Mouse (Mus musculus): Measurements from ENCODE around the gene Man2a2. TPM values are rescaled to one million over a fixed set of nuclear protein-coding genes. Genes with fewer than 3 reads are reported as not detected.
"Not testable (repeated sequence)": the region's sequence is repeated elsewhere in the genome, so short reads cannot be mapped to it uniquely, and the experiment has no call there.

Gene Man2a2
- total RNA-seq, 2 experiments from 2014 or later = 10.8 to 33.2 TPM

- no peak for ATAC-seq (replicated peaks; ENCODE audit: low FRiP score, low TSS enrichment, poor library complexity, severe bottlenecking)
Observed at GRCm38 (mm10) chr7:80343270-80344018, 27.7 kb downstream of the Man2a2 start.

DNA sequence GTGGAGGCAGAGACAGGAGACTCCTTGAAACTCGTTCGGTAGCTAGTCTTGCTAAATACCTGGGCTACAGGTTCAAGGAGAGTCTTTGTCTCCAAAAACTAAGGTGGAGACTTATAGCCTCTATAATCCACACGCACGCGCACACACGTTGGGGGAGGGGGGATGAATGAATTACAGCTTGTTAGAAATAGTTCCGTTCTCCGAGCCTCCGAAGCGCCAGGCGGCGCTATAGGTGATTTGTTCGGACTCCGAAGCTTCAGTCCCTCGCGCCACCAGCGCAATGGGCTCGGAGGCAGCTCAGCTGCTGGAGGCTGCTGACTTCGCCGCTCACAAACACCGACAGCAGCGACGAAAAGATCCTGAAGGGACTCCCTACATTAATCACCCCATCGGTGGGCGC lies 28.3 kb downstream of the Man2a2 start, which contains the start of gene Hddc3:
TSS of gene Hddc3 (plus strand) at position 247 of the 400 bp plus-strand sequence.
- peak; percentile 67 for ATAC-seq (replicated peaks; ENCODE audit: low FRiP score, low TSS enrichment, poor library complexity, severe bottlenecking)

DNA sequence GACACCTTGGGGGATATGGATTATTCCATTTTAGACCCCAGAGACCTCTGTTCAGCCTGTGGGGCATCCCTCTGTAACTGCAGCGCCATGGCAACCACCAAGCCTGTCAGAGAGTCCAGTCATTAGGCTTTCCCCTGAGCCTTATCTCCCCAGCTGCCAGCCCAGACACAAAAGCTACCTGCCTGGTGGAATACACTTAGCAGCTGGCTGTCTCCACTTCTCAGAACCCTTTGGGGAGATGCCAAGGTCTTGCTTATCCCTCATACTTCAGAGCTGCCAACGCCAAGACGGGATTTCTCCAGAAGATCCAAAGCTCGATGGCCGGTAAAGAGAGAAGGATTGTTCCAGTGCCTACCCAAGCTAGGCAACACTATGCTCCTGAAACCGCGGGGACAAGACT lies 29.4 kb downstream of the Man2a2 start:
- ATAC-seq (replicated peaks; ENCODE audit: low FRiP score, low TSS enrichment, poor library complexity, severe bottlenecking) = no peak

- peak; percentile 64 for ATAC-seq (replicated peaks; ENCODE audit: low FRiP score, low TSS enrichment, poor library complexity, severe bottlenecking)
Observed at GRCm38 (mm10) chr7:80340793-80341192, 30.4 kb downstream of the Man2a2 start, which contains the start of gene Unc45a. Gene Unc45a, minus strand, starts transcription at chr7:80341005.

GRCm38 (mm10) chr7:80339793-80340628 lies 31.2 kb downstream of the Man2a2 start:
- peak; percentile 84 for ATAC-seq (replicated peaks; ENCODE audit: low FRiP score, low TSS enrichment, poor library complexity, severe bottlenecking)

- no peak for ATAC-seq (replicated peaks; ENCODE audit: low FRiP score, low TSS enrichment, poor library complexity, severe bottlenecking)
Observed at GRCm38 (mm10) chr7:80339371-80339770, 31.8 kb downstream of the Man2a2 start.

DNA sequence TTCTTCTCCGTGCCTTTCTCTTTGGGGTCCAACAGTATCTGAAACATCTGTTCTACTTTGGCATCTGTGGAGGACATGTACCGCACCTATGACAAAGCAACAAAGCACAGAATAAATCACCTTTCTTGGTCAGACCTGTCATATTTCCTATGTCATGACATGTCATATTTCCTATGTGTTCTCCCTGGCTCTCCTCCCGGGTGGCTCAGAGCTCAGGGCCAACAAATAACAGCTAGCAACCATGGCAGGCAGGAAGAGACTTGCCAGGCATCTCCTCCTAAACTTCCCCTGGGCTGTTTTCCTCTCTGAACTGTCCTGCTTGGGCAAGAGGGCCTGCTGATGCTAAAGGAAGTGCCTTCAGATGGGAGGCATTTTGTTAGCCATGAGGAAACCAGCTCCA lies 34.2 kb downstream of the Man2a2 start:
- no peak for ATAC-seq (replicated peaks; ENCODE audit: low FRiP score, low TSS enrichment, poor library complexity, severe bottlenecking)

DNA sequence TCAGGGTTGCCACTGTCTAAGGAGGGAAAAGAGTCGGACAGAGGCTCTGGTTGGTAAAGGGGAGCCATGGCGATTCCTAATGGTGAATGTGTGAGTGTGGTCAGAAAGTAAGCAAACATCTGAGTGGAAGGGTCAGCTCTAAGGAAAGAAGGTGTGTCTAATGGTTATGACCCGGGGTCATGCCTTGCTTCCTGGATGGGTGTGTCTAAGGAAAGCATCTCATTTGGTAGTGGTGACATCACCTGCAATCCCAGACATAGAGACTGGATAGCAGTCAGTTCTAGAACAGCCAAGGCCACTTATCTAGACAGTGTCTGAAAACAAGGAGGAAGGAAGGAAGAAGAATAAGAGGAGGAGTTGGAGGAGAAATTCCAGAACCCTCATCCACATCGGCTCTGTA lies 36.3 kb downstream of the Man2a2 start:
- no peak for ATAC-seq (replicated peaks; ENCODE audit: low FRiP score, low TSS enrichment, poor library complexity, severe bottlenecking)

DNA sequence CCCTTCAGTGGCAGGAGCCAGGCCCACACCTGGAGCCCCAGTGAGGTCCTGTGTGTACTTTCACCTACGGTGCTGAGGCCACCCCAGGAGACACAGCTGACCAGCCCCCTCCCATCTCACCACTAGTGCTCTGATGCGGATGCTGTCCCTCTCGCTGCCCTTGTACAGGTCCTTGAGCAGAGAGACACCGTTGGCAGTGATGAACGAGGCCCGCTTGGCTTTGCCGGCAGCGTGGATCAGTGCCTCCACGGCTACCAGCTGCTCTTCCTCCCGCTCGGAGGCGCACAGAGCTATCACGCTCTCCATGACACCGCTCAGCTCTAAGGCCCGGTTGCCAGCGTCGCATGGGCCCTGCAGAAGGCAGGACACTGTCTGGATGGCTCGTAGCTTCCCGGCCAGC lies 39.7 kb downstream of the Man2a2 start:
- ATAC-seq (replicated peaks; ENCODE audit: low FRiP score, low TSS enrichment, poor library complexity, severe bottlenecking) = no peak

DNA sequence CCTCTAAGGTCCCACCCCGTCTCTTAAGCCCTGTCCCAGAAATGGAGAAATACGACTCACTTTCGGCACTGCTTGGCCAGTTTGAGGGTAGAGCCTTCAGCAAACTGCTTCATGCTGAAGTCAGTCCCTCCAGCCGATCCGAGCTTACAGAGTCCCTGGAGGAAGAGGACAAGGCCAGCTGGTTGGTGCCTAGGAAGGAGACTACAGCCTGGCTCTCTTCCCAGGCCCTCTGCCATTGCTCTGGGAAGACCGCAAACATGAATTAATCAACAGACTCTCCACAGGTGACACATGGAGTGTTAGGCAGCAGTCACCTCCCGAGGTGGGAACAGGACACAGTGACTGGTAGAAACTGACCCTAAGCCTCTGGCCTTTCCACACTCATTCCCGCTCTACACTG lies 40.9 kb downstream of the Man2a2 start:
- no peak for ATAC-seq (replicated peaks; ENCODE audit: low FRiP score, low TSS enrichment, poor library complexity, severe bottlenecking)

DNA sequence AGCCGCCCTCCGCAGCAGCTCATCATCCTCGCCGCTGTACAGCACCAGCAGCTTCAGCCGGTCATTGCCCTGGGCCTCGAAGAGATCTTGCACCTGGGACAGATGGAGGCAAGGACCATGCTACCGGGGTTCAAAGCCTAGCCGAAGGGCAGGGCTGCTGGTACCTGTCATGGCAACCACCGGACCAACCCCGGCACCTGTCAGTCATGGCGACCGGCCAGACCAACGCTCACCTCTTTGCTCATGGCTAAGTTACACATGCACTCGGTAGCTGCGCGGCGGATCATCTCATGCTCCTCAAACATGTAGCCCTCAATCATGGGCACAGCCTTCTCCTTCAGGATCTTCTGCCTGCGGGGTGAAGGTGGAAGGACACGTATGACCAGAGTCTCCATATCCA lies 45.1 kb downstream of the Man2a2 start:
- ATAC-seq (replicated peaks; ENCODE audit: low FRiP score, low TSS enrichment, poor library complexity, severe bottlenecking) = no peak

- no peak for ATAC-seq (replicated peaks; ENCODE audit: low FRiP score, low TSS enrichment, poor library complexity, severe bottlenecking)
Observed at GRCm38 (mm10) chr7:80325292-80325868, 45.8 kb downstream of the Man2a2 start.

DNA sequence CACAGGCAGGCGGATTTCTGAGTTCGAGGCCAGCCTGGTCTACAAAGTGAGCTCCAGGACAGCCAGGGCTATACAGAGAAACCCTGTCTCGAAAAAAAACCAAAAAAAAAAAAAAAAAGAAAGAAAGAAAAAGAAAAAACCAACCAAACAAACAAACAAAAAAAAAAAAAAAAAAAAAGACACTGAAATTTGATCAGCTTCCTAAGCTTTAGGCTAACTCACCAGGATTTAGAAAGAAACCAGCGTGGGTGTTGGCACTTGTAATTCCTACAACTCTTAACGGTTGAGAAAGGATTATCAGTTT lies 46.4 kb downstream of the Man2a2 start:
- ATAC-seq (replicated peaks; ENCODE audit: low FRiP score, low TSS enrichment, poor library complexity, severe bottlenecking) = not testable (repeated sequence)

DNA sequence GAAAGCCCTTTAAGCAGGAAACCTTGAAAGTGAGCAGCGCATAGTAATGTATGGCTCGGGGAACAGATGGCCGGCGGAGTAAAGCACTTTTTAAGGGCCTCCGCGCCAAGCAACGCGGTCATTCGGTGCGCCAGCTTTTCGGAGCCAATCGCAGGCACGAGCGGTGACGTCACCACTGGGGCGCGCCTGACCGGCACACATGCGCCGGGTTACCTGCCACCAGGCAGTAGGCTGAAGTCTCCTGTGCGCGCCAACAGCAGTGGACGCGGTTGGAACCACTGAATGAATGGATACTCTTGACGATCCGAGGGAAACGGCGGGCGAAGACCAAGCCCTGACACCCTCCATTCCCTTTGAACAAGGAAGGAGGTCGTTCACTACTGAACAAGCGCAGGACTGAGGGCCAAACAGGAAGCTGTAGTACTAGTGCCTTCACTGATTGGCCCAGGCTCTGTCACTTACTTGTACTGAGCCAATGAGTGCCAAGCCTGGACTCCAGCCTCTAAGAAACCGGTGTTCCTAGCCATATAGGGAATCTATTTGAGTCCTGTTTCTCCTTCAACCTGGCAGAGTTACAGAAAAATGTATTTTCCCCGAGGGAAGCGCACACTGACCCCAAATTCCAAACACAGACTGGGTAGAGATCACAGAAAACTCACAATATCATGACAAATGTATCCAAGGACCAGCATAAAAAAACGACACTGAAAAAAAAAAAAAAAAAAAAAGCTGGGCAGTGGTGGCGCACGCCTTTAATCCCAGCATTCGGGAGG lies 46.9 kb downstream of the Man2a2 start, which contains the start of gene Rccd1:
TSS of gene Rccd1 (minus strand) at position 412 of the 773 bp plus-strand sequence.
- ATAC-seq (replicated peaks; ENCODE audit: low FRiP score, low TSS enrichment, poor library complexity, severe bottlenecking) = peak; percentile 93

DNA sequence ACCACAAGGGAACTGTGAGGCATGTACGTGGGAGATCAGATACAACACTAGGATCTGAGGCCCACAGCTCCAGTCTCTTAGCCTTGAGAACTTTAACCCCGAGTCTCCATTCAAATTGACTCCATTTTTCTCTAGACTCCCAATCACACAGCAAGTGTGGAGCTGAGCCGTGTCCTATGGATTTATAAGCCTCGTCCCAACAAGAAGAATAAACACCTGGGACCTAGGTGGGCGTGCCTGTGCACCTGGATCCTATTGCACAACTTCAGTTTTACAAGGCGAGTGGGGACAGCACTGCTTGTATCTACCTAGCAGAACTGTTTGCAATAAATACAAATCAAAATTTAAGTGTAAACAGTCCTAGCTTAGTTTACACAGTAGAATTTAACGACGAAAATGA lies 47.8 kb downstream of the Man2a2 start:
- ATAC-seq (replicated peaks; ENCODE audit: low FRiP score, low TSS enrichment, poor library complexity, severe bottlenecking) = no peak

DNA sequence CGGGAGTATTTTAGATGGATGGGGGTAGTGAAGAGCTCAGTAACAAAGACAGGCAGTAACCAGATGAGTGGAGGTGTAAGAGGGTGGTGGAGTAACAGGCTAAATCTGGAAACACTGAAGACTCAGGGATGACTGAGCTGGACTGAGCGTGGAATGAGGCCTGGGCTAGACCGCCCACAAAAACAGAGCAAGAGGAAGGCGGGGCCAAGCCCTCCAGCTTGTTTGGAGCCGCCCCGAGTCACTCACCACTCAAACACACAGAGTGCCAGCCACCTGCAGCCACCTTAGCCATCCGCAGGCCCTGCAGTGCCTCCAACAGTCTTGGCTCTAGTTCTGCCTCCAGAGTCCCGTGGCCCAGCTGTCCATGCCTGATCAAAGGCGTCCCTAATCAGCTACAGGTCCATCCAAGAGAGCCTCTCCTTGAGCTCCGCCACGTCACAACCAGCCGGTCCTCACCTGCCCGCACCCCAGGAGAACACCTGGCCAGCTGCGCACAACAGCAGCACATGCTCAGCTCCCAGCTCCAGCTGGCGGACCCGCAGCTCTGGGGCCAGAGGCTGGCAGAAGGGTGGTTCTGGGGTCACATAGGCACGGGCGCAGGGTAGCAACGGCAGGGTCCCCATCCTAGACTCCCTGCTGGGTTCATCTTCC lies 51.2 kb downstream of the Man2a2 start:
- ATAC-seq (replicated peaks; ENCODE audit: low FRiP score, low TSS enrichment, poor library complexity, severe bottlenecking) = no peak

GRCm38 (mm10) chr7:80318670-80319069 lies 52.5 kb downstream of the Man2a2 start:
- ATAC-seq (replicated peaks; ENCODE audit: low FRiP score, low TSS enrichment, poor library complexity, severe bottlenecking) = no peak

DNA sequence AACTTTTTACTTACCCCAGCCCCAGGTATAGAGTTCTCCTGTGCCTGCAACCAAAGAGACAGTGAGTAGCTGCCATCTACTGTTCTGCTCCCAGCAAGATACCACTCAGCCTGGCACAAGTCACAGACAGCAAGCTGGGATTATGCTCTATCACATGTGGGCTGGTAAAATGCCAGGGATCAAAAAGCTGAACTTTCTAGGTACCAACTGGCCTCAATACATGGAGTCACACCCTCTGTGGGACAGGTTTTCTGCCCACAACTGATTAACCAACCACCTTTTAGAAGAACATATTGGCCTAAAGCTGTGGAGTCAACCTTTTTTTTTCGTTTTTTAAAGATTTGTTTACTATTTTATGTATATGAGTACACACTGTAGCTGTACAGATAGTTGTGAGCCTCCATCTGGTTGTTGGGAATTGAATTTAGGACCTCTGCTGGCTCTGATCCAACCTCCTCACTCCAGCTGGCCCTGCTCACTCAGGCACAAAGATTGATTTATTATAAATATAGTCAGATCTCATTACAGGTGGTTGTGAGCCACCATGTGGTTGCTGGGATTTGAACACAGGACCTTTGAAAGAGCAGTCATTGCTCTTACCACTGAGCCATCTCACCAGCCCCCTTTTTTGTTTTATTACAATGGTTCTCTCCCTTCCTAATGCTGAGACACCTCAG lies 53.6 kb downstream of the Man2a2 start:
- peak; percentile 51 for ATAC-seq (replicated peaks; ENCODE audit: low FRiP score, low TSS enrichment, poor library complexity, severe bottlenecking)

- no peak for ATAC-seq (replicated peaks; ENCODE audit: low FRiP score, low TSS enrichment, poor library complexity, severe bottlenecking)
Observed at GRCm38 (mm10) chr7:80315733-80316132, 55.4 kb downstream of the Man2a2 start.
